Mouse (Mus musculus) forebrain, embryonic 16.5 days (tissue): ENCODE data around the gene Rcn3. TPM values are rescaled to one million over a fixed set of nuclear protein-coding genes. Genes with fewer than 3 reads are reported as not detected.
"Not testable (repeated sequence)": the region's sequence is repeated elsewhere in the genome, so short reads cannot be mapped to it uniquely, and the experiment has no call there.

Source experiments
- ATAC-seq: fragments of 200-750 bp; cut with Nextera tagmentation; 2 replicates; pipeline ENCODE4 v1.8.0; 2017; ENCODE audit warnings: mild to moderate bottlenecking, moderate library complexity
- H3K27ac ChIP-seq: fragments of 300-500 bp; sonication (generic); 2 replicates; pipeline ENCODE4 v1.5.1; 2014; ENCODE audit warnings: low read length, control low read depth
- H3K27me3 ChIP-seq: fragments of 300-500 bp; sonication (generic); replicated peaks from 2 replicates; pipeline ENCODE4 v1.6.1; 2014; ENCODE audit warnings: low read length; ENCODE audit not compliant: control insufficient read depth, insufficient read depth
- H3K36me3 ChIP-seq: fragments of 300-500 bp; sonication (generic); 2 replicates; pipeline ENCODE4 v1.6.1; 2014; ENCODE audit not compliant: control insufficient read depth, insufficient read depth
- H3K4me1 ChIP-seq: fragments of 300-500 bp; sonication (generic); replicated peaks from 2 replicates; pipeline ENCODE4 v1.6.1; 2014; ENCODE audit warnings: low read length; ENCODE audit not compliant: control insufficient read depth, insufficient read depth
- H3K4me2 ChIP-seq: fragments of 300-500 bp; sonication (generic); 2 replicates; pipeline ENCODE4 v1.6.1; 2014; ENCODE audit warnings: mild to moderate bottlenecking, low read length, control low read depth
- H3K4me3 ChIP-seq: fragments of 300-500 bp; sonication (generic); replicated peaks from 2 replicates; pipeline ENCODE4 v1.5.1; 2014; ENCODE audit warnings: mild to moderate bottlenecking, low read length, control low read depth
- H3K9ac ChIP-seq: fragments of 300-500 bp; sonication (generic); replicated peaks from 2 replicates; pipeline ENCODE4 v1.6.1; 2014; ENCODE audit warnings: low read depth, low read length, control low read depth
- H3K9me3 ChIP-seq: fragments of 300-500 bp; sonication (generic); 2 replicates; pipeline ENCODE4 v1.6.1; 2016; ENCODE audit warnings: low read length; ENCODE audit not compliant: control insufficient read depth
- WGBS: fragments of 180-500 bp; shearing (Covaris S2); extraction: QIAGEN DNeasy Blood & Tissue Kit; methylation state at CpG from one replicate; pipeline ENCODE4 v1.1.7; 2014; 5-methylcytosine and 5-hydroxymethylcytosine counted together
- polyA plus RNA-seq: library from polyadenylated mRNA; unstranded; fragments of >200 nt; fragmentation: Nextera tagmentation; extraction: Ambion mirVana; gene quantifications from 2 replicates; pipeline ENCODE4 v1.2.1, GENCODE M21; 2015

Rcn3 gene
- polyA plus RNA-seq, 1 experiment from 2014 or later, result 50.8 TPM

- 87% methylated on average over 9 of the region's 9 CpGs for WGBS
- Histone ChIP-seq H3K27ac (no peak overlapping the region), H3K9me3 (no peaks in the 10 kb centered on the region), H3K4me3 (no peak overlapping the region), H3K36me3 (no peaks in the 10 kb centered on the region), H3K27me3 (no peaks in the 10 kb centered on the region), H3K4me1 (no peaks in the 10 kb centered on the region), H3K4me2 (no peak overlapping the region), H3K9ac (no peak overlapping the region)
- ATAC-seq, result no peak
Observed at GRCm38 (mm10) chr7:45102940-45103585, 11.0 kb upstream of the Rcn3 start.

GRCm38 (mm10) chr7:45102441-45102840, 10.4 kb upstream of the Rcn3 start:
- Histone ChIP-seq H3K4me2 (no peak overlapping the region), H3K36me3 (no peaks in the 10 kb centered on the region), H3K9ac (no peak overlapping the region), H3K27me3 (no peaks in the 10 kb centered on the region), H3K27ac (no peak overlapping the region), H3K4me1 (no peaks in the 10 kb centered on the region), H3K4me3 (no peak overlapping the region), H3K9me3 (no peaks in the 10 kb centered on the region)
- ATAC-seq, result no peak
- WGBS, result 92% methylated on average over 11 of the region's 11 CpGs

- no peaks in the 10 kb centered on the region for H3K4me1 ChIP-seq
- no peak overlapping the region for H3K27ac ChIP-seq
- H3K9ac ChIP-seq, result no peak overlapping the region
- no peaks in the 10 kb centered on the region for H3K27me3 ChIP-seq
- H3K4me2 ChIP-seq, result no peak overlapping the region
- no peak overlapping the region for H3K4me3 ChIP-seq
- no peak for ATAC-seq
- no peaks in the 10 kb centered on the region for H3K36me3 ChIP-seq
- WGBS, result 96% methylated on average over 6 of the region's 6 CpGs
- H3K9me3 ChIP-seq, result no peaks in the 10 kb centered on the region
Observed at GRCm38 (mm10) chr7:45100046-45100445, 8.0 kb upstream of the Rcn3 start.

DNA sequence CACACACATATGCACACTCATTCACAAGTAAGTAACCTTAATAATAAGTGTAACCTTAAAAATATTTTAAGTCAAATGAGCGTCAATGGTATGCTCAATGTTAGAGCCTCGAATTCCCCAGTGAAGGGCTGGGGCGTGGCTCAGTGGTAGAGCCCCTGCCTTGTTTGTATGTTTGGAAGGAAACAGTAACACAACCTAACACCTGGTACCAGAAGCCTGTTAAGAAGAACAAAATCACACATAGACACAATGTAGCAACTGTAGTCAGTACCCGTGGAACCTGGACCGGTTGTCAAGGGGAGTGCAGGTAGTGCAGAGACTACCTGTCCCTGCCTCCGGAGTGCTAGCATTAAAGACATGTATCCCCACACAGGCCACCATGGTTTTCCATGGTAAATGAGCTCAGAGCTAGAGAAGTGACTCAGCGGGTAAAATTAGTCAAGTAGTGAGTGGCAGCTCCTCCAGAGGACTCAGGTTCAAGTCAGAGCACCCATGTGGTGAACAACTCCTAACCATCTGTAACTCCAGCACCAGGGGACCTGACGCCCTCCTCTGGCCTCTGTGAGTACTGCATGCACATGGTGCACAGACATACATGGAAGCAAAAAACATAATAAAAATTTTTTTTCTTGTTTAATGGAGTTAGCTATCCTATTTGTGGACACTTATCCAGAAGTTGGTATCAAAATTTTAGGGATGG, 6.7 kb upstream of the Rcn3 start:
- WGBS, result 88% methylated on average over 8 of the region's 8 CpGs
- no peaks in the 10 kb centered on the region for H3K4me1 ChIP-seq
- H3K9ac ChIP-seq, result no peak overlapping the region
- no peak overlapping the region for H3K4me3 ChIP-seq
- H3K9me3 ChIP-seq, result no peaks in the 10 kb centered on the region
- H3K4me2 ChIP-seq, result no peak overlapping the region
- no peaks in the 10 kb centered on the region for H3K36me3 ChIP-seq
- no peak overlapping the region for H3K27ac ChIP-seq
- ATAC-seq, result no peak
- H3K27me3 ChIP-seq, result no peaks in the 10 kb centered on the region

- H3K27ac ChIP-seq, result no peak overlapping the region
- no peak overlapping the region for H3K4me3 ChIP-seq
- H3K4me2 ChIP-seq, result no peak overlapping the region
- H3K9ac ChIP-seq, result no peak overlapping the region
- ATAC-seq, result no peak
- H3K9me3 ChIP-seq, result no peaks in the 10 kb centered on the region
- H3K4me1 ChIP-seq, result no peaks in the 10 kb centered on the region; the same call in 1 of the 2 replicates
- WGBS, result 58% methylated on average over 6 of the region's 6 CpGs
- no peaks in the 10 kb centered on the region for H3K36me3 ChIP-seq
- H3K27me3 ChIP-seq, result no peaks in the 10 kb centered on the region
Observed at GRCm38 (mm10) chr7:45097479-45097878, 5.5 kb upstream of the Rcn3 start.

GRCm38 (mm10) chr7:45095965-45096364, 3.9 kb upstream of the Rcn3 start:
- peaks cover 11% of the 10 kb centered on the region for H3K4me1 ChIP-seq
- H3K9ac ChIP-seq, H3K9me3 ChIP-seq, H3K36me3 ChIP-seq, H3K4me2 ChIP-seq, H3K4me3 ChIP-seq, ATAC-seq, H3K27me3 ChIP-seq, H3K27ac ChIP-seq: not testable (repeated sequence)
- 91% methylated on average over 14 of the region's 14 CpGs for WGBS

DNA sequence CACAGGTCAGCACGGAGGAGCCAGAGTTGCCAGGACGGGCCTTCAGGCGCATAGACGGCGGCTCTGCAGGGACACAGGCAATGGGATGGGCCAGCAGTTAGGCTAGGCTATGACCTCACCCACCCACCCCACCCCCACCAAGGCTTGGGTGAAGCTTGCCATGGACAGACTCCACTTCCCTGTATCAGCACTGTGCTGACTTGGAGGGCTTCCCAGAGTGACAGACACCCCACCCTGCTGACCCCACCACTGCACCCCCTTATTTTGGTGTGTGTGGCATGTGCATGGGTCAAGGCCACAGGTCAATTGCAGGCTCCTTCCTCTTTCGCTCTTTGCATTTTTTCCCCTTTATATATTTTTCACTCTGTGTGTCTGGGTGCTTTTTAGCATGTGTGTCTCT, 3.3 kb upstream of the Rcn3 start:
- no peaks in the 10 kb centered on the region for H3K36me3 ChIP-seq
- H3K4me3 ChIP-seq, result no peak overlapping the region
- no peak overlapping the region for H3K4me2 ChIP-seq
- H3K27me3 ChIP-seq, result no peaks in the 10 kb centered on the region
- WGBS, result 76% methylated on average over 6 of the region's 6 CpGs
- ATAC-seq, result no peak
- no peak overlapping the region for H3K9ac ChIP-seq
- H3K9me3 ChIP-seq, result no peaks in the 10 kb centered on the region
- no peak overlapping the region for H3K27ac ChIP-seq
- H3K4me1 ChIP-seq, result peaks cover 11% of the 10 kb centered on the region

GRCm38 (mm10) chr7:45094121-45094520, 2.1 kb upstream of the Rcn3 start:
- H3K9ac ChIP-seq, result no peak overlapping the region
- no peaks in the 10 kb centered on the region for H3K9me3 ChIP-seq
- H3K27me3 ChIP-seq, result no peaks in the 10 kb centered on the region
- no peak for ATAC-seq
- WGBS, result 75% methylated on average over 7 of the region's 7 CpGs
- peaks cover 11% of the 10 kb centered on the region for H3K4me1 ChIP-seq
- H3K36me3 ChIP-seq, result no peaks in the 10 kb centered on the region
- no peak overlapping the region for H3K4me2 ChIP-seq
- no peak overlapping the region for H3K27ac ChIP-seq
- H3K4me3 ChIP-seq, result no peak overlapping the region

GRCm38 (mm10) chr7:45093516-45093905, 1.5 kb upstream of the Rcn3 start:
- no peak overlapping the region for H3K9ac ChIP-seq
- H3K4me3 ChIP-seq, result no peak overlapping the region
- H3K4me2 ChIP-seq, result no peak overlapping the region
- no peaks in the 10 kb centered on the region for H3K27me3 ChIP-seq
- ATAC-seq, result no peak
- H3K27ac ChIP-seq, result no peak overlapping the region
- peaks cover 11% of the 10 kb centered on the region for H3K4me1 ChIP-seq
- H3K9me3 ChIP-seq, result no peaks in the 10 kb centered on the region
- WGBS, result 37% methylated on average over 18 of the region's 18 CpGs
- H3K36me3 ChIP-seq, result no peaks in the 10 kb centered on the region
